Mouse (Mus musculus): Measurements from ENCODE around the gene 4921539E11Rik.
A peak's percentile ranks its signal among the peaks of the same experiment; 100 is the strongest.

4921539E11Rik gene

GRCm38 (mm10) chr4:103290763-103291162, at the start of gene 4921539E11Rik:
TSS of gene 4921539E11Rik (minus strand) at chr4:103290863.
- DNase-seq: no peak

GRCm38 (mm10) chr4:103335134-103335533, 44.5 kb upstream of the 4921539E11Rik start:
- no peak for DNase-seq

- no peak for DNase-seq
Observed at GRCm38 (mm10) chr4:103329348-103329747, 38.7 kb upstream of the 4921539E11Rik start.

DNA sequence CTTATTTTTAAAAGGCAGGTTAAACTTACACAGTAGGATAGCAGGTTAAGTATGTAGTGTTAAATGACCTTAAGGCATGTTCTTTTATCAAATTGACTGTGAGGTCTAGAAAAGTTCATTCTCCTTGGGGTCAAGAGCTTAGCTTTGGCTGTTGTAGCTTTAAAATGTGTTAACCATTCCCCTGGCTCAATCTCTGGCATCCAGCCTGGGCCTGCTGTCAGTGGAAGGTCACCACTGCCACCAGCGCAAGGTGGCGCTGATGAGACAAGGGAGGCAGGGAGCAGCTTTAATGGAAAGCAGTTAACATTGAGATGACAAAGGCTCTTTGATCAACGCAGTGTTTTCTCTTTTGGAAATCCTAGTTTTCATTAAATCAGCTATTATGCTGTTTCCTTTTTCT, 36.3 kb upstream of the 4921539E11Rik start:
- DNase-seq: peak; percentile 46 to 67

GRCm38 (mm10) chr4:103324688-103325451, 34.2 kb upstream of the 4921539E11Rik start:
- DNase-seq: peak; percentile 43 to 44

- no peak for DNase-seq
Observed at GRCm38 (mm10) chr4:103321461-103321860, 30.8 kb upstream of the 4921539E11Rik start.

GRCm38 (mm10) chr4:103315861-103316260, 25.2 kb upstream of the 4921539E11Rik start:
- DNase-seq: no peak

DNA sequence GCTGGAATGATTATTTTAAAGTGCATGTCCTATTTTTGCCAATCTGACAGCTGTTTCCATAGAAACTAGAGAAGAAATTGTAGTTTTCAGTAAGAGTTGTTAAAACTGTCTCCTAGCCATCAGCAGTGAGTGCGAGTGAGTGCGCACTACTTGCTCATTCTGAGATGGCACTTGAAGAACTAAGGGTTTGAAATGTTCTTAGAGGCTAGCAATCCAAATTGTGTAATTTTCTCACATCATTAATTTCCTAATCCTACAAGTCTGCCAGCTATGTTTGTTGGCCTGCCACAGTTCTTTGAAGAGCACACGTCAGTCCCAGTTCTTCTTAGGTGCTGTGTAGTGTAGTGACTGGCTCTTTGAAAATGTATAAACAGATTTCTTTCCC, 23.9 kb upstream of the 4921539E11Rik start:
- peak; percentile 30 to 60 for DNase-seq

GRCm38 (mm10) chr4:103313587-103314525, 23.2 kb upstream of the 4921539E11Rik start, which contains the start of gene Oma1:
TSS of gene Oma1 (plus strand) at chr4:103313812.
- DNase-seq: peak; percentile 98 to 99

DNA sequence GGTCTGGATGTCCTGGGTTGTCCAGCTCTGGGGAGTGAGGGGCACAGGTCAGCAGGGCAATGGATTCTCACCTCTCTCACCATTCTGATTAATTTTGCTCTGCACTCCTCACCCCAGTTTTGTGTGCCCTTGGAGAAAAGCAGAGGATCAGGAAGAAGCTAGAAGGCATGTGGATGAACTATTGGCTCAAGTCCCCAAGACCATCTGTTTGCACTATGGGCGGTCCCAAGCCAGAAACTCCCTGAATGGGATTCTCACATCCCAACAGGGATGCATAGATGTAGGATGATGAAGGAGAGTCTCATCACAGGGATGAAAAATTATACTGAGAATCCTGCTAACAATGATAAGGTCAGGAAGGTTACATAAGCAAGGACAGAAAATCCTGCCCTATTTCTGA, 13.2 kb upstream of the 4921539E11Rik start:
- no peak for DNase-seq

DNA sequence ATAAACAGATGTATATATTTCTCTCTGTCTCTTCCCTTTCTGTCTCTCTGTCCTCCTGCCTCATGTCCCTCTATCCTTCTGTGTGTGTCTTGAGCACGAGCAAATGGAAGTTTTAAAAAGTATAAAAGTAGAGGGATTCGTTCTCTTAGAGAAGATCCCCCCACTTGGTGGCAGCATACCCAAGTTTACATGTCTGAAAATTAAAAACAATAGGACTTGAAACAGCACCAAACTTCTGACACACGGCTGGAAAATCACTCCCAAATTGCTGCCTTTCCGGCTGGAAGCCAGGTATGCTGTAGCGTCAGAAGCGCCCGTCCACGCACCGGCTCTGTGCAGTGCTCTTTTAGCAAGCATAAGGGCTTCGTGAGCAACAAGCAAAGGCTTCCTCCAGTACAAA, 8.7 kb upstream of the 4921539E11Rik start:
- DNase-seq: no peak

DNA sequence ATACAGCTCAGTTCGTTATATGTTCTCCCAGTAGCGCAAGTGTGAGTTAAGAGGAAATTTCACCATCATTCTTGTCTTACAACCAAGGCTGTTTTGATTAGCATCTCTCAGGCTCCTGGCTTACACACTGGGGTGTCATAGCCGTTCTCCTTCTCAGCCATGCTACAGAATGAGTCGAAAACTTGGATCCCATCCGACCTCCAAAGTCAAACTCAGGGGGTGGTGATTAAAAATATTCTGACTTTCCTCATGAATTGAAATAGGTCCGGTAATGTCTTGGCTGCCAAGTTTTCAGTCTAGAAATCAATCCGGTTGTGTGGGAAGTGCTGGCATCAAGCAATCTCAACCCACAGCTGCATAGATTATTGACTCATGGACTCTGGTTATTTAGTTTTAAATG, 2.3 kb downstream of the 4921539E11Rik start:
- DNase-seq: no peak

- no peak for DNase-seq
Observed at GRCm38 (mm10) chr4:103273021-103273420, 17.6 kb downstream of the 4921539E11Rik start.

GRCm38 (mm10) chr4:103269336-103269735, 21.3 kb downstream of the 4921539E11Rik start:
- no peak for DNase-seq

- DNase-seq: no peak
Observed at GRCm38 (mm10) chr4:103265166-103265565, 25.5 kb downstream of the 4921539E11Rik start.

DNA sequence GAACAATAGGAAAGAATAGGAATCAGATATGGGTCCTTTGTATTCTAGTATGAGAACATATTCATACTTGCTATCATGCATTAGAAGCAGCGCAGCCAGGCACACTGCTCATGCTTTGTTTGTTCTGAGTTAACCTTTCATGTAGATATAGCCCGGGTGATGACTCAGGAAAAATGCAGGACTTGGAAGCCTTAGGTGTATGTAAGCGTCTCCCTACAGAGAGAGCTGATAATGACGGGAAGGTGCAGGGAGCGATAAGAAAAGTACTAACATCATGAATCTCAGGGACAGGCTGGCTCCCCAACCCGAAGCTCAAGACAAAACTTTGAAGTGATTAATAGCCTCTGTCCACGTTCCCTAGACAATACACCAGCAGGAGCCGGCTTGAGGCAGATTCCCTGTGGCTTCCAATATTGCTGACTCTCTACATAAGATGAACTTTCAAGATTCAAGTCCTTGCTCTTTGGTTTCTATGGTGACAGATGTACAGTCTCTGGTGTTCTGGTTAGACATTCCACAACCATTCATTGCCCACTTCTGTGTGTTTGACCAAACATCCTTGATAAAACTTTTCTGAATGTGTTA, 26.8 kb downstream of the 4921539E11Rik start:
- DNase-seq: no peak

DNA sequence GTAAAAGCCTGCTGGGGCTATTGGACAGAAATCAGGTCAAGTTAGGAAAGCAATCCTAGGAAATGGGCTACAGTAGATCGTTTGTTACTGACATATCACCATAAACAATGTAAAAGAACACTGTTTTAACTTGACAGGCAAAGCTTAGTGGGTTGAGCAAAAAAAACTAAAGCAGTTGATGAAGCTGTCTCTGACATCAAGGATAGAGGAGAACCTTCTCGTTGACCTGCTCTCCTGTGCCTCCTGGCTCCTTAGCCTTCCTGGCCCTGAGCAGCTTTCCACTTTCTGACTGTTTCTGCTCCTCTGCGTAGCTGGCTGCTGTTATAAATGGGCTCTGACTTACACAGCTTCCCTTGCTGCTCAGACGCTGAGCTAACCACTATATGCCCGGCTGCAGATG, 27.3 kb downstream of the 4921539E11Rik start:
- DNase-seq: no peak

GRCm38 (mm10) chr4:103258817-103259216, 31.8 kb downstream of the 4921539E11Rik start:
- DNase-seq: no peak

GRCm38 (mm10) chr4:103253846-103254245, 36.8 kb downstream of the 4921539E11Rik start:
- DNase-seq: no peak

GRCm38 (mm10) chr4:103249436-103250085, 41.1 kb downstream of the 4921539E11Rik start:
- no peak for DNase-seq

GRCm38 (mm10) chr4:103247813-103248212, 42.9 kb downstream of the 4921539E11Rik start:
- DNase-seq: no peak

DNA sequence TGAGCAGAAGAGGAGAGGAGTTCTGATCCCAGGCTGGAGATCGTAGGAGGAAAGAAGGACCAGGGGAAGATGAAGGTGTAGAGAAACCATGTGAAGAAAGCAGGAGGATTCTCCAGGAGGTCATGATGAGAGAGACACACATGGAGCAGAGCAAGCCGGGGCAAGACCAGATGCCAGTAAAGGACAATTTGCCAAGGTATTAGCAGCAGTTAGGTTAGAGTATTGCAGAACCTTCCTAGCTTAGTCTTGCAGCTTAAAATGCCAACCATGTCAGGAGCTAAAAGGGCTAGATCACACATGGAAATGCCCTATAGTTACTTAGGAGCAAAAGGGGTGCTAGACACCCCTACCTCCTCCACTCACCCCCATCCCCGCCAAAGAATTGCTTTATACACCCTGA, 43.4 kb downstream of the 4921539E11Rik start:
- DNase-seq: no peak

DNA sequence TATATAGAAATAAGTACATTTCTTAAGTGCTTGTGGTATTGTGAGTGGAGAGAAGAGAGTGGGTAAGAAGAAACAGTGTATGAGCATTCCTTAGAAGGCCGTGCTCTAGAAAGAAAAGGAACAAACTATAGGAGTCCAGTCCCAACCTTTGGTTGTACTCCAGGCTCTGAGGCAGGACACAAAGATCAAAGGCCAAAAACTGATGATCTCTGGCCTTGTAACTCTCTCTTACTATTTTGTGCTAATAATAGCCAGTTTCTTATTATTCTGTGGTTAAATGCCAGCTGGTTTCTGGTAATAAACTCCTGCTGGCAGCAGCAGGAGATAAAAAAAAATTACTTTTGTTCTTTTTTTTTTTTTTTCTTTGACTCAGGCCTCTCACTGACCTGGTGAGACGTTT, 58.5 kb downstream of the 4921539E11Rik start:
- DNase-seq: no peak
